Mouse (Mus musculus): Measurements from ENCODE around the gene Gm5089.

Gm5089 gene

DNA sequence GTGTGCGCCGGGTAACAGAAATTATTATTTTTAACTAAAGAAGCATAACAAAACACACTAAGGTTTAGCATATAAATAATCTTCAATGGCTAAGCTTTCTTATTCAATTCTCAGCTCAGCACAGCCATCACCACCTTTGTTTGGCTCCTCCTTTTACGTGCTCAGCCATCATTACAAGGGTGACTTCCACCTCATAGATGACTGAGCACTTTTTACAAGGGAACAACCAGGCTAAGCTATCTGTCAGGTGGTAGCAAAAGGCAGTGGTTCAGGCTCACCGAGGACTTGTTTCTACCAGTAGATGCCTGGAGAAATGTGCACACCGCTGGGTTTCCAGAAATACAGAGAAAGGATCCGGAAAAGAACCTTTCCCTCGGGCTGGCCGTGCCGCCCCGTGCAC, 16.9 kb downstream of the Gm5089 start:
- DNase-seq (ENCODE audit: extremely low spot score, low read depth, low spot score): no peak

DNA sequence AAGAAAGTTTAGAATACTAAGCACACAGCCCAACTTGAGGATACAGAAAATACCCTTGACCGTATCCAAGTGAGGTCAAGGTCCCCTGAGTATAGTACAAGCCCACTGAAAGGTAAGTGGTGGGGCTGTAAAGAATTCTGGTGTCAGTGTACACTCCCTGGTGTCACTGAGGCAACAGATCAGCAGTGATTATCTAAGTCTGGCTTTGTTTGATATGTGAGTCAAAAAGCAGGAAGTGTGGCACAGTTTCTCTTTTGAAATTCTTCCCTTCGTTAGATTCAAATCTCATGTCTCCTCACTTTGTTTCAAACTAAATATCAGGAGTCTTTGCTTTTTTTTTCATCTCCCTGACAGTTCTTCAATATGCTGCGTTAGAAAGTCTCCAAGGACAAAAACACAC, 18.4 kb downstream of the Gm5089 start:
- DNase-seq (ENCODE audit: extremely low spot score, low read depth, low spot score): no peak

DNA sequence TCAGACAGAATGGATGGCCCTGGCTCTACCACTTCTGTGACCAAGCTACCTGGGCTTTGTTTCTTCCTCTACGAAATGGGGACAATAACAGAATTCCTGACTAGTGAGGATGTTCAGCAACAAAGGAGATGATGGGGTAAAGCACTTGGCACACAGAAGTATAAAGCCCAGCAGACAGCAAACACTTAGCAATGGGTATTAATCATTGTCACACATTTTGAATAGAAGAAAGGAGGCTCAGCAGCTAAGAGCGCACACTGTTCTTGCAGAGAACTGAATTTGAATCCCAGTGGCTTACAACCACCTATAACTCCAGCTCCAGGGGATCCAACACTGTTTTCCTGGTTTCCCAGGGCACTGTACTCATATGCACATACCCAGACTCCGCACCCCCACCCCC, 23.3 kb downstream of the Gm5089 start:
- DNase-seq (ENCODE audit: extremely low spot score, low read depth, low spot score): no peak

DNA sequence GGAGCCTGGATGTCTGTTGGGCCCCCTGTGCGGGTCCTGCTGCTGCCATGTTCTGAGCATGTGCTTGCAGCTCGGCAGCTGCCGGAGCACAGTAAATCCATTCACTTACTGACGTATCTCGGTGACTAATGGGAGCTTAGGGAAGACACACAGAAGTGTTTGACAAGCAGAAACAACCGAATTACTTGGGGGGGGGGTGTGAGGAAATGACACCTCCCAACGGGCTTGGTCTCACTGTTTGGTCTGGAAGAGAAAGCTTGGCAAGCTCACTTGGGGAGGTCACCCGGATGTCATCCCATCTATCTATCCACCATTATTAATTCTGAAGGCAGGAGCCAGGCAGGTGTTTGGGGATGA, 23.7 kb downstream of the Gm5089 start:
- DNase-seq (ENCODE audit: extremely low spot score, low read depth, low spot score): no peak

DNA sequence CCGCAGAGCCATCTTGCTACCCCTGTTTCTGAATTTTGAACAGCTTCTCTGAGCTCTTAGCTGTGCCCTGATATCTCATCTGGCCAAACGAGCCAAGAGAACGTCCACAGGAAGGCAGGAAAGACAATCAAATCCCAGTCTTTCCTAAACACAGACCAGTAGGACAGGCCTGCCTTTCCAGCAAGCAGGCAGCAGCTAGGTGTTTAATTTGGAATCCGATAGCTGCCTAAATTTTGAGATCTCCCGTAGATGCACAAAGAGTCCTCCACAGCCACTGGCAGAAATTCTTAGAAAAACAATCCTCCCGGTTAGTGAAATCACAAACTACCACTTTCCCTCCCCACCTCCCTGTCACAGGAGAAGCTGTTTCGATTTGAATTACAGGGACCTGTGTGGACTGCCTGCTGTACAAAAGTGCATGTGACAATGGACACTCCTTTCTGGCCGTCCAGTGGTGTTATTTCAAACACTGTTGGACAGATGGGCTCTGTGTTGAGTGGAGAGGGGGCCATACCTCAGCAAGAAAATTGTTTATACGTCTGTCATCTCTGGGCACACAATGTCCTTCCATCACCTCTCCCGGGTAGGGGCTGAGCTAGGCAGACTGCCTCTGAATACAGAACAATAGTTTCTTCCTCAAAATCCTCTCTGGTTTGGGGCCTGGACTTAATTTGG, 24.2 kb downstream of the Gm5089 start:
- DNase-seq (ENCODE audit: extremely low spot score, low read depth, low spot score): no peak

DNA sequence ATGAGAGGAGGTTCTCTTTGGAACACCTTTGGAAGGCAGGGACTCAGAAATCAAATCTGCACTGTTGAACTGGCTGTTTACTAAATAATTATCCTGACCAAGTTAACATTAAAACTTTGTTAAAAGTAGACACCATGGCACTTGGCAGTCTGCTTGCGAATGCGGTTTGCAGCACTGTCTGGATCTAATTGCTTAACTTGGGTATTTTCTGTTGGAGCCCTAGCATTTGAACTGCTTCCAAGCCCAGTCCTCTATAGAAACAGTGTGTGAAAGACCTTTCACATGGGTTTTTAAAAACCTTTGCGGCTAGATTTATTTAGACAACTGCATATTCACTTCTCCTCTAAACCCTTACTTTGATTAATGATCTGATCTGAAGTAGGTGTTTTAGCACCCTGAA, 26.5 kb downstream of the Gm5089 start:
- DNase-seq (ENCODE audit: extremely low spot score, low read depth, low spot score): no peak

DNA sequence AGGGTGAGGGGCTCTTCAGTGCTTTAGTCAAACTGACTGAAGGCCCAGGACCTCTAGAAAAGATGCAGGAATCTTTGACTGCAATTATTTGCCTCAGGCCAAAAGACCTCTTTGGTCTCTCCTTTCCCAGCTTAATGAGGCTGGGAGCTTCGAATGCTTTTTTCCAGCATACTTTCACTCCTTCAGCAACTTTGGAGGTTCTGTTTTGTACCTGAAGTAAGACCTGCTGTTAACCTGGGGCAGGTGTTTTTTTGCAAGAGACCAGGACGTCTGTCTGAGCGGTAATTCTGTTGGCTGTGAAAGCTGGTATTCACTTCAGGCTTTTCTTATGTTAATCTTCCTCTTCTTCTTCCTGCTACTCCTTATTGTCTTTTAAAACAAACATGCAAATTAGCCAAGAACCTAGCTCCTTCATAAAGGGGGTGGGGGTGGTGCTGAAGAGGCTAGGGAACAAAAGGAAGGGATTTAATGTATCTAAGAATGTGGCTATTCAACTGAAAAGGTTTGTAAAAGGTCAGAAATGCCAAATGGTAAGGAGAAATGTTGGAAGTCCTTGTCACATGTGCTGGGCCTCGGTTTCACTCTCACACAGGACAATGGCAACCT, 34.6 kb downstream of the Gm5089 start:
- DNase-seq (ENCODE audit: extremely low spot score, low read depth, low spot score): no peak

DNA sequence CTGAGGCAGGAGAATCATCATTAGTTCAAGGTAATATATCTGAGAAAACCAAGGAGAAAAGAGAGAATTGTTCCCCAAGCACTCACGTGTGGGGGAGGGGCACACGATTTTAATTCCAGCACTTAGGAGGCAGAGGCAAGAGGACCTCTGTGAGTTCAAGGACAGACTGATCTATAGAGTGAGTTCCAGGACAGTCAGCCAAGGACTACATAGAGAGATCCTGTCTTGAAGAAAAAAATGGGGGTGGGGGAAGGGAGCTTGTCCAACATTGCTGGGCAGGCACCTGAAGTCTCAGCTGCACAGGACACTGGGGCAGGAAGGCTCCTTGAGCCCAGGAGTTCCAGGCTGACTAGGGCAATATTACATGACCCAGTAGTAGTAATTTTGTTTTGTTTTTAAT, 36.1 kb downstream of the Gm5089 start:
- DNase-seq (ENCODE audit: extremely low spot score, low read depth, low spot score): no peak

DNA sequence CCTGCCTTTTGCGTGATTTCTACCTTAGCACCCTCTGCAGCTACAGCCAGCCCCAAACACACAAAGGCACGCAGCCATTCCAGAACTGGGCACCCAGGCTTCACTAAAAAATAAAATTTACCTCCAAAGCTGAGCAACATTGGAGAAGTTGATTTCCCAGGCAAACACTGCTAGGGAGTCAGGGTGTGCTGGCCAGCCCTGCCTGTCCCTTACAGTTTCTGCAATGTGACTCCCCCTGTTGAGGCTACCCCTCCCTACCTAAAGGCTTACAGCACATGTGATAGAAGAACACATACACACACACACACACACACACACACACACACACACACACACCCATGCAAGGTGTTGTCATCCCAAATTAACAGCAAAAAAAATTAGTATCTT, 37.4 kb downstream of the Gm5089 start:
- no peak for DNase-seq (ENCODE audit: extremely low spot score, low read depth, low spot score)

DNA sequence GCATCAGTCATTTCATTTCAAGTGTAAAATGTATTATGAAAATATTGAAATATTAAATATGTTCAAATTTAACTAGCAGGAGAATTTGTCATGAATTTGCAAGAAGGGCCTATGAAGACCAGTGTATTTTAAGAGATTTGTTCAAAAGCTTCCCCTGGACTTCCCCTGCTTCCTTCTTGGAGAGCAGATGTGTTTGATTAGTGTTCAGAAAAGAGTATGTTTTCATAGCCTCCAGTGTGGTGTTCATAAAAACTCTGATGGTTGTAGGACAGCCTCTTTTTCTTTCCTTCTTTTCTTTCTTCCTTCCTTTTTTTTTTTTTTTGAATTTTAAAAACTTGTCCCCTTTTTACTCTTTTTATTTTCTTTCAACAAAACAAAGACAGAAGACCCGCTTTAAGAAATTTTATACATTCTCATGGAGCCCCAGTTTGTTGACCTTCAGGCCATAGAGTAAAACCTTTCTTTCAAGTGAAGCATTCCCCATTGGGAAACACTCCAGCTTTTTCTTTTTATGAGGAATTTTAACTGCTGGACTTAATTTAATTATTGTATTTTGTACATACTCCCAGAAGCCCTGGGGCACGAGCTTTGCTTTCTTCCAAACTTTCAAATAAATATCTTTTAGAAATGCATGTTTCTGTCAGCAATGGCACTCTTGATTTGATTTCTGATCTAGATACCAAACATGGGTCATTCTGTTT, 37.9 kb downstream of the Gm5089 start:
- no peak for DNase-seq (ENCODE audit: extremely low spot score, low read depth, low spot score)

DNA sequence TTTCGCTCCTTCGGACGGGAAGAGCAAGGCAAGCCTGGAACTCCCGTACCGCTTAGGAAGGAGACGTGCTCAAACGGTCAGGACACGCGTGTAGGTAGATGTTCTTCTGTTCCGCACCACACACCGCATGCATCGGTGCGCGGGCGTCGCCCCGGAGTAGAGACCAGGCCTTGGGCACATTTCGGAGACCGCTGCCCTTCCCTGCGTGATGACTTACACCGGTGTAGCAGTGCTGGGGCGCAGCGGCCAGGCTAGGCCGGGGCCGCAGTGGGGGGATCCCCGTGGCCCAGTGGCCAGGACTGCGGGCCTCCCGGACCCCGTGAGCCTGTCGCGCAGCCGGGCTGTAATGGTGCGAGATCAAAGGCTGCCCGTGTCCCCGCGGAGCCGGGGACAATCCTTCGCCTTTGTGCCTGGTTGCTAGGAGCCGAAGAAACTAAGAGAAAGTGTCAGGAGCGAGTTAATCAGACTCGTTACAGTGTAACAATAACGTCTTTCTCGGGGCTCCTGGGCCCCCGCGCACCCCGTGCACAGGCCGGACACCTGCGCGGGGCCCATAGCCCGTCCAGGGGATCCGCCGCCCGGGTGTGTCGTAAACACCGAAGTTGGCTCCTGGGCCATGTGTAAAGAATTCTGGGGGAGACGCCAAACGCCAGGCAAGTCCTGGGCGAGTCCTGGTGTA, 44.2 kb downstream of the Gm5089 start:
- DNase-seq (ENCODE audit: extremely low spot score, low read depth, low spot score): no peak

DNA sequence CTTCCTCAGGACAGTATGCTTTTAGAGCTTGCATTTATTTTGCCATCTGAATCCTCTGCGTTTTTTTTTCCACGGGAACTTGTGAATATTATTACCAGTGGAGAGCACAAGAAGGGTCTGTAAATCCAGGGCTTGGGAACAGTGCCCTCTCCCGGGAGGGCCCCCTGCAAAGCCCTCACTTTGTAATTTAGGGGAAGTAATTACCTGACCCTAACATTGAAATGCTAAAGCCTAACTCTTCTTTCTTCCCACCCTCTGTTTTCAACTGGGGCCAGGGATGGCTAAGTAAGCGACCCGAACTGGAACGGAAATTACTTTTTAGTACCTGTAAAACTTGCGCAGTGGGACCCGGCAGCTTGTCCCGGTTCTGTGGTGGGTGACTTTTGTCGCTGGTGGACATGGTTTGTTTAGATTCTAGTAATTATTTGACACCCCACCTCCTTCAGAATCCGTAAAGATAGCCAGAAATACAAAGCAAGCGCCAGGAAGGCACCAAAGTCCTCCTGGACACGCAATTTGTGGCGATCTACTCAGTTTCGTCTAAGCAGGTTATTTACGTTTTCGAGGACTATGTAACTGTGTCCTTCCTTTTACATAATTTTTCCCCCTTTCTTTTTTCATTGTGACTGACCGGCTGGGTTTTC, 44.9 kb downstream of the Gm5089 start:
- DNase-seq (ENCODE audit: extremely low spot score, low read depth, low spot score): no peak

DNA sequence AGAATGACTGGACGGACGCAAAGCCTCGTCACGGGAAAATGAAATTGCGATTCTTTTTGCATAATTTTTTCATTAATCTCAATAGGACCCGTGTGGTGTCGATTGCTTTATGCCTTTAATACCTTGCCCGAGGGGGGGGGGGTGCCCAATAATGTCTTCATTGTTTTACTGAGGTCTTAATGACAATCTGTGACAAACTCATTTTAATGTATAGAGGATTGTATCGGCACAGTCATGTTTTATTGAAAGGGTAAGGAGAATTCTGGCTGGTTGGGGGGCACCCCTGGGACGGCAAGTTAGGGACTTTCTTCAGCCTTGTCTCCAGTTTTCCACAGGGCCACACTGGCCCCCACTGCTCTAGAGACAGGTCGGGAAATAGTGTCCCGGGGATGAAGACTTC, 45.7 kb downstream of the Gm5089 start:
- no peak for DNase-seq (ENCODE audit: extremely low spot score, low read depth, low spot score)

DNA sequence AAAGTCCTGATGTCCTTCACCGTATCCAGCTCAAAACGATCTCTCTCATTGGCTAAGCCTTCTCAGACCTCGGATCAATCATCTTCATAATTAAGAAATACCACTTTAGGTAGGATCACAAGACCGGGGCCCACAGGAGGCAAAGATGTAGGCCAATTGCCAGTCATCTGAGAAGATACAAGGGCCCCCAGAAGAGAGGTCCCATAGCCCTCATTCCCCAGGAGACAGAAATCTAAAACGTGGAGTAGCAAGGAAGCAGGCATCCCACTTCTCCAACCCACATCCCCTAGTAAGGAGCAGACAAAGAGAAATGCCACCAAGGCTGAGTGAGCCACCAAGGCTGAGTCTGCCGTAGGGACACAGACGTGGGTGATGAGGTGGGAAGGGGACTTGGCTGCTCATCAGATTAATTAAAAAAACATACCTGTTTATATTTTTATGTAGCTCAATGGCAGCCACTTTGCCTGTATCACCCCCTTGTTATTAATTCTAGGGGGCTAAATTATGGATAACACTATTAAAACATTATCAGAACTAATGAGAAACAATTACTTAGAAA, 46.2 kb downstream of the Gm5089 start:
- DNase-seq (ENCODE audit: extremely low spot score, low read depth, low spot score): no peak

DNA sequence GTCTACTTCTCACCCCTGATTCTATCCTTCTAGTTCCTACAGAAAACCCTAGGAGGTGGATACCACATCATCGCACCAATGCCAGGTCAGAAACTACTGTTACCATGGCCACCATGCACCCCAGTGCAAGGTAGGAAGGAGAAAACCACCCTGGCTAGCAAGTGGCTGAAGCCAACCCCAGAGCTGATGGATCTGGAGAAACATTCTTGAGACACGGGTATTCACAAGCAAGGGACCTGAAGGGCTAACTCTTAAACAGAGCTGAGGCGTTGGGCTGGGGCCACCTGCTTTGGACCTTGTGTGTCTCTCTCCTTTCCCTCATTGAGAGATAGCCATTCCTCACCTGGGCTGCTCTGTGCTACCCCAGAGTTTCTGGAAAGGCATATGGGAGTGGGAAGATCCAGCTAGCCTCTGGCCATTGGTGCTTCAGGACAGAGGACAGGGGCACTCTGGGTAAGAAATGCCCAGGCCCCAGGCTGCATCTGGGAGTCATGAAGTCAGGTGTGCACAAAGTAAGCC, 47.4 kb downstream of the Gm5089 start:
- DNase-seq (ENCODE audit: extremely low spot score, low read depth, low spot score): no peak

DNA sequence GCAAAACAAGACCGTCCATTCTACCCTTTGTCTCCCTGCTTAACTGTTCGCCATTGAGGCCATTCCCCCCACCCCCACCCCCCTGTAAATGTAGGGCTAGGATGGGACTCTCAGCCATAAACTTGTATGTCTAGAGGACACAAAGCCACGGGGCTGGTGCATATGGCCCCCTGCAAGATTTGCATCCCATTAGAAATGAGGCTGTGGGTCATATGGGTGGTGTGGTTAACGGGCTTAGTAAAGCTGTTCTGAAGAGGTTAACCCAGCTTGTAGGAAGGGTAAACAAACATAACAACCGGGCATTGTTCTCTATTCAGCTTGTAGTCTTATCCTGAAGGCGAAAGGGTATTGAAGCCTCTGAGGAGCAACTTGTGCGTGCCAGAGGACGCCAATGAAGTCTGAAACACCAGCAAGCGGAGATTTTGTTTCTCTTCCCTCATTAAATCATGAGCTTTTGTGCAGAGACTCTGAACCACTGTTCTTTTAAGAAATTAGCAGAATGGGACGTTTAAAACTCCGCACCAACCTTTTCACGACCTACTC, 48.1 kb downstream of the Gm5089 start:
- DNase-seq (ENCODE audit: extremely low spot score, low read depth, low spot score): no peak

DNA sequence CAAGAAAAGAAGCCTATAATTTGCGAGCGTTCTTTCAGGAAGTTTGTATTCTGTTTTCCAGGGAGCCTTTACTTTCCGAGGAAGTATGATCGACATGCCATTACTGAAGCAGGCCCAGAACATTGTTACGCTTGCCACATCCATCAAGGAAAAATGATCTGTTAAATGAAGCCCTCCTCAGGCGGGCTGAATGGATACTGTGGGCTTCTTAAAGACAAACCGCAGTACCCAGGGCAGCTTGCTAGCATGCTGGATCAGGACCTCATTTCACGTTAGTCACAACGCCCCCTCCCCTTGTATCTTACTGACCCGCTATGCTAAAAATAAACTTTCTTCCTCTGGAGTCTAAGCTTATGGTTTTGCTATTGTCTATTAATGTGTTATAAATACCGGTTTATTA, 49.0 kb downstream of the Gm5089 start:
- DNase-seq (ENCODE audit: extremely low spot score, low read depth, low spot score): no peak

DNA sequence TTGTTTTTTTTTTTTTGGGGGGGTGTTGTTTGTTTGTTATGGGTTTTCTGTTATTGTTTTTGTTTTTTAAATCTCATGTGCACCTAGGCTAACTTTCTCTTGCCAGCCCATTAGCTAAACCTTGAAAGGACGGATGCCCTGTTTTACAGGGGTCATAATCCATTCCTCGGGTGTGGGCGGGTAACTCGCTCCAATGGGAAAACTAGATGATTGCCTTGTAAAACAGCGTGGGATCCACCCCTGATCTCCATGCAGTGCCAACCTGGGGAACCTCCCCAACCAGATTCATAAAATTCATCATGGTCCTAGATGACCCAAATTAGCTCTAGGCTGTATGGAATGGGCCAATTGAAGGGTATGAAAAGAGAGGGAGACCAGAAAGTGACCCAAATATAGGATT, 51.0 kb downstream of the Gm5089 start:
- DNase-seq (ENCODE audit: extremely low spot score, low read depth, low spot score): no peak

DNA sequence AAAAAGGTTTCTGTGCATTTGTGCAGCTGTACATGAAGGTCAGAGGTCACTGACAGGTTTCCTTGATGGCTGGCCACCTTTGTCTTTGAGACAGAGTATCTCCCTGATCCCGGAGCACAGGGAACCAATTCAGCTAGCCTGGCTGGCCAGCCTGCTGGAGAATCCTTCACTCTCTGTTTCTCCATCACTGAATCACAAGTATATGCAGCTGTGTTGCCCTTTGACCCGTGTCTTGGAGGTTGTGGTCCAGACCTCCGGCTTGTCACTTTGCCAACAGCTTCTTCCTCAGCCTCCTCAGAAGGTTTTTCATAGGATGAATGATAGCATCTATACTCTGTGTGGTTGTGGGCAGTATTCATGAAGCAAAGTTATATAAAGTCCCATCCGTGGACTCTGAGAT, 52.2 kb downstream of the Gm5089 start:
- no peak for DNase-seq (ENCODE audit: extremely low spot score, low read depth, low spot score)

DNA sequence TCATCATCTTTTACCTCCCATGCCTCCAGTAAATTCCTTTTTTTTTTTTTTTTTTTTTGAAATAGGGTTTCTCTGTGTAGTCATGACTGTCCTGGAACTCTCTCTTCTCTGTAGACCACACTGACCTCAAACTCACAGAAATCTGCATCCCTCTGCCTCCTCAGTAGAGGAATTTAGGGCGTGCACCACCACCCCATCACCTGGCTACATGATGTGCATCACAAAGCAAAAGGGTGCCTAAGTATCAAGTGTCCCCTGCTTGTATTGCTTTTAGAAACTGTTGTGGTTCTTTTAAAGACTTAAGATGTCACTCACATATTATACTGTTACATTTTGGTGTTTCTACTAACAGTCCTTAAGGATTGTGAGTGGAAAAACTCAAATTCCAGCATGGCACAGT, 57.8 kb downstream of the Gm5089 start:
- no peak for DNase-seq (ENCODE audit: extremely low spot score, low read depth, low spot score)

DNA sequence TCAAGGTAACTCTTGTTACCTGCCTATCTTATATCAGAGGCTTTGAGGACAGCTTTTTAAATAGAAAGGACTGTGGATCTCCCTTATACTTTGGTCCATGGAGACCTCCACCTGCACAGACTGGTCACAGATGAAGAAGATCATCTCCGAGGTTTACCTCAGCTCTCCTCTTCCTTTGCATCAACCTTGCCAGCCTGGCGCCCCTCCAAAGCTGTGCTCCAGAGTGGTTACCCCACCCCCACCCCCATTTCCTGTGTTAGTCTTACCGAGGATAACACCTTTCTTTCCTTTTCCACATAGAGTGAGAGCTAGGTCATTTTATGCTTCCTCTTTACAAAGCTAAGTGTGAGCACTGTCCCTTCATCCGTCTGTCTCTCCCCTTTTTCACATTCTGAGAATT, 60.0 kb downstream of the Gm5089 start:
- no peak for DNase-seq (ENCODE audit: extremely low spot score, low read depth, low spot score)
